In the genomic region with DNA sequence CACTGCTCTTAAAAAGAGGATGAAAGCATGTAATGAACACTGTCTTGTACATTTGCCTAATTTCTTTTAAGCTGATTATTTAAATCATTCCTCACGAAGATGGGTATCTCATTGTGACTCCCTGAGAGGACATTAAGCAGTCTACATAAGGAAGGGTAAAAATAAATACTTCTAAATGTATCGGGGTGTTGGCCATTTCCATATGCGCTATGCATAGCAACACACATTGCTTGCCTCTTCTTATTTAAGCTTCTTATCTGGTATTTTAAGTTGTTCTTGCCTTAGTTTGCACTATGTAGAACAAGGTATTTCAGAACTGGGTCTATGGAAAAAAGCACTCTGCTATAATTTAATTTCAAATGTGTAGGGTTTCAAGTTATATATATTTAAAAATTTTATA, we compare ENCODE assay signal across 27 mouse cellular contexts.
"Had no signal": no experiment of that assay in that cellular context is flagged by ENCODE, and none has a peak within 500 bp of the region (broad histone marks: within the 10 kb centered on the region; RNA-seq: fewer than 3 reads in every experiment).

No protein-coding gene starts in this region.

- H3K36me3 ChIP-seq: heart, embryonic 10.5 days; heart, embryonic 12.5 days; hindbrain, embryonic 10.5 days; hindbrain, embryonic 12.5 days; hindbrain, embryonic 15.5 days; kidney, embryonic 15.5 days; limb, embryonic 13.5 days; limb, embryonic 15.5 days; liver, embryonic 12.5 days had no signal

- H3K9me3 ChIP-seq: heart, embryonic 10.5 days; heart, embryonic 12.5 days; hindbrain, embryonic 10.5 days; hindbrain, embryonic 15.5 days; kidney, embryonic 15.5 days; limb, embryonic 13.5 days; limb, embryonic 15.5 days; liver, embryonic 12.5 days had no signal

- H3K4me1 ChIP-seq: heart, embryonic 10.5 days; heart, embryonic 12.5 days; hindbrain, embryonic 10.5 days; hindbrain, embryonic 12.5 days; hindbrain, embryonic 15.5 days; kidney, embryonic 15.5 days; limb, embryonic 13.5 days; limb, embryonic 15.5 days; liver, embryonic 12.5 days had no signal

- H3K9ac ChIP-seq: heart, embryonic 12.5 days; hindbrain, embryonic 12.5 days; hindbrain, embryonic 15.5 days; kidney, embryonic 15.5 days; limb, embryonic 13.5 days; limb, embryonic 15.5 days; liver, embryonic 12.5 days; liver, embryonic 14.5 days had no signal

- H3K4me3 ChIP-seq: gastrocnemius, adult 2 months; heart, embryonic 10.5 days; heart, embryonic 12.5 days; hindbrain, embryonic 10.5 days; hindbrain, embryonic 12.5 days; hindbrain, embryonic 15.5 days; kidney, embryonic 15.5 days; limb, embryonic 13.5 days; limb, embryonic 15.5 days; liver, embryonic 12.5 days had no signal

- H3K27ac ChIP-seq: gastrocnemius, adult 2 months; heart, embryonic 10.5 days; hindbrain, embryonic 10.5 days; hindbrain, embryonic 12.5 days; hindbrain, embryonic 15.5 days; hindbrain, postnatal 0 days; kidney, embryonic 15.5 days; kidney, postnatal 0 days; limb, embryonic 13.5 days; limb, embryonic 15.5 days; liver, embryonic 12.5 days; liver, embryonic 14.5 days had no signal

- H3K27me3 ChIP-seq: heart, embryonic 12.5 days; hindbrain, embryonic 12.5 days; hindbrain, embryonic 15.5 days; kidney, embryonic 15.5 days; limb, embryonic 13.5 days; limb, embryonic 15.5 days; liver, embryonic 12.5 days had no signal

- DNase-seq: gastrocnemius, adult 2 months; gastrocnemius, postnatal 10 days; gastrocnemius, postnatal 25 days; heart, adult 18-20 months; heart, postnatal 10 days; heart, postnatal 4 days; kidney, adult 11 months; kidney, adult 2 months; kidney, adult 9 months; kidney, postnatal 14 days; kidney, postnatal 36 days; layer of hippocampus, adult 9-11 months; layer of hippocampus, postnatal 36 days; left cerebral cortex, postnatal 4 days had no signal

- H3K4me2 ChIP-seq: heart, embryonic 12.5 days; hindbrain, embryonic 12.5 days; hindbrain, embryonic 15.5 days; kidney, embryonic 15.5 days; limb, embryonic 13.5 days; limb, embryonic 15.5 days; liver, embryonic 12.5 days had no signal

- ATAC-seq: hindbrain, postnatal 0 days; intestine, embryonic 16.5 days; liver, embryonic 12.5 days had no signal
